22 mouse cellular contexts compared by ENCODE assay signal in the genomic region with DNA sequence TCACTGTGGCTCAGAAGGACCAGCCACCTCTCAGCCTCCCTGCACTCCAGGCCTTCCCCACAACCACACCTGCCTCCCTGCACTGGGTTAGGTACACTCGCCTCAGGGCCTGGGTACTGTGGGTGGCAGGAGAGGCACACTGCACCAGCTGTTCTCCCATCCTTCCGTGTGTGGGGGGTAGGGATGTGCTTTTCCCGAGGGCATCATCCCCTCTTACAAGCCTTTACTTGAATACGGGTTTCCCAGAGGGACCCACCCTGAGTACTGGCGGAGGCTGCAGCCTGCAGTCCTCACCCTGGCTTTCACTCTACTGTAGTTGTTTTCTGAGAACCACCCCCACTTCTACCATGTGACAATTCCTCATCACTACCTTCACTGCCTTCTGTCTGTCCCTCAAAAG. TPM values are rescaled to one million over a fixed set of nuclear protein-coding genes. Genes with fewer than 3 reads are reported as not detected.
DNase-seq lines count a peak whose midpoint lies in the region; ATAC-seq and TF ChIP-seq lines count a peak whose summit lies in the region.
"Had no signal": no experiment of that assay in that cellular context is flagged by ENCODE, and none has a peak within 500 bp of the region (broad histone marks: within the 10 kb centered on the region; RNA-seq: fewer than 3 reads in every experiment).

No protein-coding gene starts in this region.

- H3K9me3 ChIP-seq in heart, embryonic 12.5 days (replicated peaks): no peaks in the 10 kb centered on the region
- no peaks in the 10 kb centered on the region for H3K9me3 ChIP-seq in kidney, embryonic 16.5 days (ENCODE audit: low read length)
- H3K9me3 ChIP-seq in E14TG2a.4 (ENCODE audit: low read length): no peaks in the 10 kb centered on the region
- no peaks in the 10 kb centered on the region for H3K9me3 ChIP-seq in embryonic facial prominence, embryonic 13.5 days
- H3K9me3 ChIP-seq: embryonic facial prominence, embryonic 12.5 days; limb, embryonic 15.5 days had no signal

- H3K27me3 ChIP-seq in heart, embryonic 12.5 days (replicated peaks): peaks cover 75% of the 10 kb centered on the region
- H3K27me3 ChIP-seq in kidney, adult 2 months (replicated peaks; ENCODE audit: control insufficient read depth, insufficient read depth, low read length): no peaks in the 10 kb centered on the region
- H3K27me3 ChIP-seq in kidney, embryonic 16.5 days (ENCODE audit: insufficient read depth, low read length): peaks cover 13% of the 10 kb centered on the region; the same call in 1 of the 2 replicates
- H3K27me3 ChIP-seq in E14TG2a.4 (ENCODE audit: insufficient read depth, low read length): peaks cover 53% of the 10 kb centered on the region
- H3K27me3 ChIP-seq in embryonic facial prominence, embryonic 13.5 days: peaks cover 38% of the 10 kb centered on the region

- no peak overlapping the region for H3K4me3 ChIP-seq in heart, embryonic 12.5 days
- no peak overlapping the region for H3K4me3 ChIP-seq in kidney, adult 2 months (ENCODE audit: insufficient read depth, low read depth, low read length)
- no peak overlapping the region for H3K4me3 ChIP-seq in kidney, embryonic 16.5 days (ENCODE audit: low read length)
- H3K4me3 ChIP-seq in E14TG2a.4 (replicated peaks; ENCODE audit: low read length): 0 out of 2 replicates have a peak overlapping the region, but pooled peaks have one; percentile 10
- no peak overlapping the region for H3K4me3 ChIP-seq in embryonic facial prominence, embryonic 13.5 days
- H3K4me3 ChIP-seq: embryonic facial prominence, embryonic 12.5 days; limb, embryonic 15.5 days had no signal

- H3K27ac ChIP-seq in heart, embryonic 12.5 days (ENCODE audit: poor library complexity, severe bottlenecking): no peak overlapping the region
- H3K27ac ChIP-seq in kidney, adult 2 months (ENCODE audit: insufficient read depth, low read depth, low read length): peak overlapping the region; percentile 13; the same call in 1 of the 2 replicates
- H3K27ac ChIP-seq in kidney, embryonic 16.5 days (ENCODE audit: low read length): no peak overlapping the region
- peak overlapping the region; percentile 22; the same call in 1 of the 2 replicates for H3K27ac ChIP-seq in embryonic facial prominence, embryonic 13.5 days
- H3K27ac ChIP-seq: embryonic facial prominence, embryonic 12.5 days; limb, embryonic 15.5 days; liver, embryonic 14.5 days had no signal

- H3K4me1 ChIP-seq in heart, embryonic 12.5 days (replicated peaks): peaks cover 16% of the 10 kb centered on the region
- H3K4me1 ChIP-seq in kidney, adult 2 months (ENCODE audit: control insufficient read depth, insufficient read depth, low read length): peaks cover 36% of the 10 kb centered on the region
- H3K4me1 ChIP-seq in kidney, embryonic 16.5 days (ENCODE audit: insufficient read depth, low read length): peaks cover 55% of the 10 kb centered on the region
- peaks cover 74% of the 10 kb centered on the region for H3K4me1 ChIP-seq in E14TG2a.4 (replicated peaks; ENCODE audit: low read depth, low read length)
- peaks cover 43% of the 10 kb centered on the region for H3K4me1 ChIP-seq in embryonic facial prominence, embryonic 13.5 days

- H3K36me3 ChIP-seq in heart, embryonic 12.5 days: no peaks in the 10 kb centered on the region
- no peaks in the 10 kb centered on the region for H3K36me3 ChIP-seq in kidney, adult 2 months (ENCODE audit: control insufficient read depth, insufficient read depth, low read length)
- H3K36me3 ChIP-seq in kidney, embryonic 16.5 days (ENCODE audit: insufficient read depth, low read length): no peaks in the 10 kb centered on the region
- H3K36me3 ChIP-seq in E14TG2a.4 (ENCODE audit: insufficient read depth, low read length): no peaks in the 10 kb centered on the region
- no peaks in the 10 kb centered on the region for H3K36me3 ChIP-seq in embryonic facial prominence, embryonic 13.5 days
- H3K36me3 ChIP-seq: embryonic facial prominence, embryonic 12.5 days; limb, embryonic 15.5 days had no signal

- TF ChIP-seq POLR2A in kidney, adult 2 months (IDR thresholded peaks at IDR 0.05; ENCODE audit: low read depth, low read length): no peak

- peak overlapping the region; percentile 5; the same call in 1 of the 2 replicates for H3K9ac ChIP-seq in heart, embryonic 12.5 days
- H3K9ac ChIP-seq in kidney, embryonic 16.5 days (replicated peaks; ENCODE audit: low read length): no peak overlapping the region
- 0 out of 2 replicates have a peak overlapping the region, but pooled peaks have one; percentile 46 for H3K9ac ChIP-seq in embryonic facial prominence, embryonic 13.5 days
- H3K9ac ChIP-seq: embryonic facial prominence, embryonic 12.5 days; limb, embryonic 15.5 days; liver, embryonic 14.5 days; lung, embryonic 14.5 days had no signal

- no peak for ATAC-seq in heart, embryonic 12.5 days (ENCODE audit: insufficient number of reproducible peaks, low FRiP score)
- ATAC-seq in kidney, embryonic 16.5 days (ENCODE audit: low FRiP score, low TSS enrichment): no peak
- ATAC-seq in embryonic facial prominence, embryonic 13.5 days (ENCODE audit: insufficient number of reproducible peaks, insufficient read depth, low FRiP score, low TSS enrichment, low read depth): no peak
- ATAC-seq: forebrain, embryonic 16.5 days had no signal

- 64% methylated on average over 5 of the region's 5 CpGs for WGBS in heart, embryonic 12.5 days
- 69% methylated on average over 5 of the region's 5 CpGs for WGBS in kidney, adult 2 months
- WGBS in kidney, embryonic 16.5 days: 75% methylated on average over 5 of the region's 5 CpGs
- 48% methylated on average over 5 of the region's 5 CpGs for WGBS in embryonic facial prominence, embryonic 13.5 days

- no peak overlapping the region for H3K4me2 ChIP-seq in heart, embryonic 12.5 days
- no peak overlapping the region for H3K4me2 ChIP-seq in kidney, embryonic 16.5 days (replicated peaks; ENCODE audit: low read depth, low read length)
- H3K4me2 ChIP-seq in embryonic facial prominence, embryonic 13.5 days: no peak overlapping the region
- H3K4me2 ChIP-seq: embryonic facial prominence, embryonic 12.5 days; limb, embryonic 15.5 days; lung, embryonic 14.5 days had no signal

- TF ChIP-seq CTCF in kidney, adult 2 months (conservative IDR thresholded peaks at IDR 0.05; ENCODE audit: insufficient read depth, insufficient read length, low read depth, low read length): no peak
- no peak for TF ChIP-seq CTCF in E14TG2a.4 (conservative IDR thresholded peaks at IDR 0.05; ENCODE audit: low read length)

- DNase-seq in heart, adult 18-20 months: no peak
- no peak for DNase-seq in kidney, adult 2 months
- DNase-seq in urinary bladder, postnatal 4 days (ENCODE audit: low spot score in 2 of 2): no peak
- DNase-seq in cerebellum, postnatal 10 days: no peak
- DNase-seq: adrenal gland, adult 2 months; B cell, adult 2 months; cerebellum, adult 11 months; cerebellum, adult 9-11 months; gastrocnemius, postnatal 25 days; kidney, adult 9 months; kidney, postnatal 25 days; layer of hippocampus, adult 9-11 months; lung, embryonic 14.5 days; right cerebral cortex, postnatal 14 days had no signal

RNA-seq across cellular contexts. Expression of gene Otub1, which starts 19.0 kb away (rescaled TPM):
- polyA plus RNA-seq in heart, embryonic 12.5 days (2016; fragmentation: Nextera tagmentation; extraction: Ambion mirVana): 151 and 154 TPM in 2 replicates
- total RNA-seq in heart, adult 18-20 months (2021): 10 to 100 TPM; 73.8 to 78.7 TPM
- polyA plus RNA-seq in kidney, adult 2 months (2012; rRNA removed): 122 and 126 TPM in 2 replicates
- polyA plus RNA-seq in kidney, embryonic 16.5 days (2015; fragmentation: Nextera tagmentation; extraction: Ambion mirVana): 231 and 241 TPM in 2 replicates
- polyA plus RNA-seq in embryonic facial prominence, embryonic 13.5 days (2015; fragmentation: Nextera tagmentation; extraction: Ambion mirVana): 205 and 228 TPM in 2 replicates

RNA-seq across cellular contexts. Expression of gene Cox8a, which starts 30.3 kb away (rescaled TPM):
- 2,134 and 2,138 TPM in 2 replicates for polyA plus RNA-seq in heart, embryonic 12.5 days (2016; fragmentation: Nextera tagmentation; extraction: Ambion mirVana)
- 100 to 1,000 TPM; 344 to 429 TPM for total RNA-seq in heart, adult 18-20 months (2021)
- polyA plus RNA-seq in kidney, adult 2 months (2012; rRNA removed): 3,607 and 3,750 TPM in 2 replicates
- polyA plus RNA-seq in kidney, embryonic 16.5 days (2015; fragmentation: Nextera tagmentation; extraction: Ambion mirVana): 1,116 and 1,175 TPM in 2 replicates
- polyA plus RNA-seq in embryonic facial prominence, embryonic 13.5 days (2015; fragmentation: Nextera tagmentation; extraction: Ambion mirVana): 789 and 891 TPM in 2 replicates

RNA-seq across cellular contexts. Expression of gene Naa40, which starts 53.8 kb away (rescaled TPM):
- 64.1 and 66.3 TPM in 2 replicates for polyA plus RNA-seq in heart, embryonic 12.5 days (2016; fragmentation: Nextera tagmentation; extraction: Ambion mirVana)
- 10 to 100 TPM; 14.2 to 14.9 TPM for total RNA-seq in heart, adult 18-20 months (2021)
- polyA plus RNA-seq in kidney, adult 2 months (2012; rRNA removed): 23.7 and 26.2 TPM in 2 replicates
- 81.4 and 88.0 TPM in 2 replicates for polyA plus RNA-seq in kidney, embryonic 16.5 days (2015; fragmentation: Nextera tagmentation; extraction: Ambion mirVana)
- polyA plus RNA-seq in embryonic facial prominence, embryonic 13.5 days (2015; fragmentation: Nextera tagmentation; extraction: Ambion mirVana): 56.9 and 57.1 TPM in 2 replicates

Comparison
In these comparisons a context has a peak if more than half of its experiments do, and no peak if none do; other contexts are left out.
1. H3K27ac ChIP-seq: peak in kidney, adult 2 months (single experiment) and embryonic facial prominence, embryonic 13.5 days (single experiment); none in heart, embryonic 12.5 days (single experiment) and kidney, embryonic 16.5 days (single experiment).